Mouse (Mus musculus): ENCODE results near the gene Rab11fip3. TPM values are rescaled to one million over a fixed set of nuclear protein-coding genes. Genes with fewer than 3 reads are reported as not detected.

The Rab11fip3 gene
- total RNA-seq, 1 experiment from 2014 or later: 2.8 TPM

- no peak for ATAC-seq (ENCODE audit: extremely low read depth, insufficient number of reproducible peaks, low FRiP score, poor library complexity, severe bottlenecking)
Measured at GRCm38 (mm10) chr17:25970448-25970847, 98.9 kb downstream of the Rab11fip3 start.

- ATAC-seq (ENCODE audit: extremely low read depth, insufficient number of reproducible peaks, low FRiP score, poor library complexity, severe bottlenecking): no peak
Measured at GRCm38 (mm10) chr17:25968176-25968575, 101.2 kb downstream of the Rab11fip3 start.

- ATAC-seq (ENCODE audit: extremely low read depth, insufficient number of reproducible peaks, low FRiP score, poor library complexity, severe bottlenecking): no peak
Measured at GRCm38 (mm10) chr17:25967652-25968051, 101.7 kb downstream of the Rab11fip3 start.

- ATAC-seq (ENCODE audit: extremely low read depth, insufficient number of reproducible peaks, low FRiP score, poor library complexity, severe bottlenecking): no peak
Measured at GRCm38 (mm10) chr17:25964271-25964670, 105.1 kb downstream of the Rab11fip3 start.

GRCm38 (mm10) chr17:25962413-25962905, 106.9 kb downstream of the Rab11fip3 start:
- no peak for ATAC-seq (ENCODE audit: extremely low read depth, insufficient number of reproducible peaks, low FRiP score, poor library complexity, severe bottlenecking)

- ATAC-seq (ENCODE audit: extremely low read depth, insufficient number of reproducible peaks, low FRiP score, poor library complexity, severe bottlenecking): no peak
Measured at GRCm38 (mm10) chr17:25961566-25961965, 107.8 kb downstream of the Rab11fip3 start.

- ATAC-seq (ENCODE audit: extremely low read depth, insufficient number of reproducible peaks, low FRiP score, poor library complexity, severe bottlenecking): no peak
Measured at GRCm38 (mm10) chr17:25959630-25960467, 109.5 kb downstream of the Rab11fip3 start.

GRCm38 (mm10) chr17:25958771-25959494, 110.4 kb downstream of the Rab11fip3 start:
- no peak for ATAC-seq (ENCODE audit: extremely low read depth, insufficient number of reproducible peaks, low FRiP score, poor library complexity, severe bottlenecking)

GRCm38 (mm10) chr17:25957586-25958051, 111.7 kb downstream of the Rab11fip3 start:
- ATAC-seq (ENCODE audit: extremely low read depth, insufficient number of reproducible peaks, low FRiP score, poor library complexity, severe bottlenecking): no peak

- no peak for ATAC-seq (ENCODE audit: extremely low read depth, insufficient number of reproducible peaks, low FRiP score, poor library complexity, severe bottlenecking)
Measured at GRCm38 (mm10) chr17:25956631-25957030, 112.7 kb downstream of the Rab11fip3 start.

GRCm38 (mm10) chr17:25956201-25956600, 113.2 kb downstream of the Rab11fip3 start:
- ATAC-seq (ENCODE audit: extremely low read depth, insufficient number of reproducible peaks, low FRiP score, poor library complexity, severe bottlenecking): no peak

GRCm38 (mm10) chr17:25955736-25956135, 113.6 kb downstream of the Rab11fip3 start:
- no peak for ATAC-seq (ENCODE audit: extremely low read depth, insufficient number of reproducible peaks, low FRiP score, poor library complexity, severe bottlenecking)

- no peak for ATAC-seq (ENCODE audit: extremely low read depth, insufficient number of reproducible peaks, low FRiP score, poor library complexity, severe bottlenecking)
Measured at GRCm38 (mm10) chr17:25954671-25955070, 114.7 kb downstream of the Rab11fip3 start.

GRCm38 (mm10) chr17:25953161-25953560, 116.2 kb downstream of the Rab11fip3 start:
- no peak for ATAC-seq (ENCODE audit: extremely low read depth, insufficient number of reproducible peaks, low FRiP score, poor library complexity, severe bottlenecking)

GRCm38 (mm10) chr17:25951803-25952623, 117.3 kb downstream of the Rab11fip3 start, which contains the start of gene A930017K11Rik:
TSS of gene A930017K11Rik (minus strand) at chr17:25952565.
- no peak for ATAC-seq (ENCODE audit: extremely low read depth, insufficient number of reproducible peaks, low FRiP score, poor library complexity, severe bottlenecking)

- no peak for ATAC-seq (ENCODE audit: extremely low read depth, insufficient number of reproducible peaks, low FRiP score, poor library complexity, severe bottlenecking)
Measured at GRCm38 (mm10) chr17:25951225-25951802, 118.0 kb downstream of the Rab11fip3 start.

- ATAC-seq (ENCODE audit: extremely low read depth, insufficient number of reproducible peaks, low FRiP score, poor library complexity, severe bottlenecking): no peak
Measured at GRCm38 (mm10) chr17:25950706-25951105, 118.6 kb downstream of the Rab11fip3 start.

- ATAC-seq (ENCODE audit: extremely low read depth, insufficient number of reproducible peaks, low FRiP score, poor library complexity, severe bottlenecking): no peak
Measured at GRCm38 (mm10) chr17:25949981-25950380, 119.4 kb downstream of the Rab11fip3 start.

- ATAC-seq (ENCODE audit: extremely low read depth, insufficient number of reproducible peaks, low FRiP score, poor library complexity, severe bottlenecking): no peak
Measured at GRCm38 (mm10) chr17:25948051-25948450, 121.3 kb downstream of the Rab11fip3 start.

All from neutrophil, adult 5-6 weeks (primary cell).